Mouse (Mus musculus) thymus, postnatal 25 days (tissue): ENCODE measurements around the gene Samd4.

Experiments
- DNase-seq: peaks from one replicate; pipeline ENCODE4 v3.0.0; 2022

Samd4 gene

GRCm38 (mm10) chr14:46882431-46883067 is at the start of gene Samd4:
TSS of gene Samd4 (plus strand) at chr14:46882854.
- peak; percentile 13 for DNase-seq

DNA sequence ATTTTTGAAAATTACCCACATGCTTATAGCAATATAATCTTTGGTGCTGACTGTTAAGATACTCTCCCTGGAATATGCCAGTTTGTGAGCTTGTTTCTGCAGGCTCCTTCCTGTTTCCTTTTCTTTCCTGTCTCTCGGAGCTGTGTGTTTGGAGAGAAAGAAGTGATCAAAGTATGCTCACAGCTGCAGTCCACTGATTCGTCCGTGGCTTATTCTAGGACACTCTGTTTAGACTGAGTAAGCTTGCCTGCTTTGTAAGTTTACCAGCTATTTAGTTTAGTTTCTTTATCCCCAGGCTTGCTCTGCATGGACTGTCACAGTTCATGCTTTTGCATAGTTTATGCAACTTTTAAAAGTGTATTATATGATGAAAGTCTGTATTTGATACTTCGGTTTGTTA is 43.3 kb upstream of the Samd4 start:
- no peak for DNase-seq

DNA sequence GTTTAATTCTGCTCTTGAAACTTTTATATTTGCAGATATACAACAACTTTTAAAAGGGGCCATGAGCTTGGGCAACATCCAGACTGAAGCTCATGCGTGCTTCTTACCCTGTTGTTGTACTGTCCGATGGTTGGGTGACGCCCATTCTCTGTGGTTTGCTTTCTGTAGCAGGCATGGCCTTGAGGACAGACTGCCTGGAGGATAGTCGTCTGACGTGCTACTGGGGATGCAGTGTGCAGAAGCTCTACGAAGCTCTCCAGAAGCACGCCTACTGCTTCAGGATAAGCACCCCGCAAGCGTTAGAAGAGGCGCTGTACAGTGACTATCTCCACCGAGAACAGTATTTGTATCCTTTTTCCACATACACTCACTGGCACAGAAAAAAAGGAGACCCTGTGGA is 36.9 kb upstream of the Samd4 start:
- no peak for DNase-seq

- DNase-seq: no peak
Observed at GRCm38 (mm10) chr14:46848063-46848590, 34.5 kb upstream of the Samd4 start.

DNA sequence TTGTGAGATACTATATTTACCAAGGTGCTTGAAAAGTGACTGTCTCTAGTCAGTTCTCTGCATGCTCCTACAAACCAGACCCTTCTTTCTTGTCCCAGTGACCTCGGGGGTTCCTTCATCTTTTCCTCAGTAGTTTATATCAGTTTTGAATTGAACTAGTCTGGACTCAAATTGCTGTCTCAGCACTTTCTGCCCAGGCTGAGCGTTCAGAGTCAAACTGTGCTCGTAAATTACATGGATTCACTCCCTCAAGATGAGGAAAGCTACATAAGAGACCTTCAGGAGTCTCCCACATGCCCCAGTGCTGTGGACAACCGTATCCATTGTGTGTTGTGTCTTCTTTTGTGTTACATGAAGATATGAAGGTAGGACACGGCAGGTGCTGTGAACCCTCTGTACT is 33.9 kb upstream of the Samd4 start:
- DNase-seq: no peak

DNA sequence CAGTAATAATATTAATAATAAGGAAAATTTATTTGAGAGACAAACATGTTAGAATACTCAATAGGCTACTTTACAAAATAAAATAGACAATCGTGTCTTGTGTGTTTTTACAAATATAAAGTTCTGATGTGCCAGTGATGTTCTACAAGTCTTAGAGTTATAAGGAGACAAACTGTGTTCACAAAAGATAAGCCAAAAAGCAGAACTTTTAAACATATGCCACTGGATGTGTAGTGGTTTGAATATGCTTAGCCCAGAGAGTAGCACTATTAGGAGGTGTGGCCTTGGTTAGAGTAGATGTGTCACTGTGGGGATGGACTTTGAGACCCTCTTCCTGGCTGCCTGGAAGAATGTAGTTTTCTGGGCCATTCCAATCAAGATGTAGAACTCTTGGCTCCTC is 32.9 kb upstream of the Samd4 start:
- DNase-seq: no peak

DNA sequence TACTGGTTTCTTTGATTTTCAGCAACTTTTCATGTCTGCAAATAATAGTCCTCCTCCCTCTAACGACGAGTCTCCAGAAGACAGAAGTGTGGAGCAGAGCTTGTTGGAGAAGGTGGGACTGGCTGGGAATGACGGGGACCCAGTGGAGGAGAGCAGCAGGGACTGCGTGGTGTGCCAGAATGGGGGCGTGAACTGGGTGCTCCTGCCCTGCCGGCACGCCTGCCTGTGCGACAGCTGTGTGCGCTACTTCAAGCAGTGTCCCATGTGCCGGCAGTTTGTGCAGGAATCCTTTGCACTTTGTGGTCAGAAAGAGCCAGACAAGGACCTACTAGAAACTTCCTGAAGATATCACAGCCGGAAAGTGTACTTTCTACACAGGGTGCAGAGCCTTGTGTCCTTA is 29.0 kb upstream of the Samd4 start:
- no peak for DNase-seq

DNA sequence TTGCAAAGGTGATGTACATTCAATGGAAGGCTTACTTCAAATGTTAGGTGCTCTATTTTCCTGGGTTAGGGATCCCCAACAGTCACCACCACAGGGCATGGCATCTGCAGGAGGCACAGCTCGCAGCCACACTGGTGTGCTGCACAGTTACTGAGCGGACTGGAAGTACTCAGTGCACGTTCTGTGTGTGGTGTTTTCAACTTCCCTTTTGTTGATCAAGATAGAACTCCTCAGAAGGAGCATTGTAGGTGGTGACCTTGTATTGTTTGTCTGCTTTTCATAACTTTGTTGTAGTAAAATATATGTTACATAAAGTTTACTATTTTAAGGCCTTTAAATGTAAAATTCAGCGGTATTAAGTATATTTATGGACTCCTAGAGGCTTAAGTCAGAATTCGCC is 19.7 kb upstream of the Samd4 start:
- no peak for DNase-seq

DNA sequence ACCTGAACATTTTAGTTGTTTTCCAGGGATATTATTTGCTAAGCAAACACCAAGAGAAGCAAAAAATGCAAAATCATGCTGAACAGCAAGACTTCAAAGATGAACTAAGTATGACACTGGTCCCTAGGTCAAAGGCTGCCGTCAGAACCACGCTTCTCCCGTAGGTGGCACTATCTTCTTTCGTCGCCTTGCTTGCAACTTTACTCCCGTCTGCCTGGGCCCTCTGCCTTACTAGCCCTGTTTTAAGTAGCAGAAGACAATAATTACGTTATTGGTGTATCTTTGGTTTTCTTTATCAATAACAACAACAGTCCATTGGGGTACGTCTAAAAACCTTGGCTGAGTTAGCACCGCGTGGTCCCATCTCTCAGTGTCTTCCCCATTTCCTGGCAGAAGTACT is 1.7 kb upstream of the Samd4 start:
- DNase-seq: peak; percentile 64

DNA sequence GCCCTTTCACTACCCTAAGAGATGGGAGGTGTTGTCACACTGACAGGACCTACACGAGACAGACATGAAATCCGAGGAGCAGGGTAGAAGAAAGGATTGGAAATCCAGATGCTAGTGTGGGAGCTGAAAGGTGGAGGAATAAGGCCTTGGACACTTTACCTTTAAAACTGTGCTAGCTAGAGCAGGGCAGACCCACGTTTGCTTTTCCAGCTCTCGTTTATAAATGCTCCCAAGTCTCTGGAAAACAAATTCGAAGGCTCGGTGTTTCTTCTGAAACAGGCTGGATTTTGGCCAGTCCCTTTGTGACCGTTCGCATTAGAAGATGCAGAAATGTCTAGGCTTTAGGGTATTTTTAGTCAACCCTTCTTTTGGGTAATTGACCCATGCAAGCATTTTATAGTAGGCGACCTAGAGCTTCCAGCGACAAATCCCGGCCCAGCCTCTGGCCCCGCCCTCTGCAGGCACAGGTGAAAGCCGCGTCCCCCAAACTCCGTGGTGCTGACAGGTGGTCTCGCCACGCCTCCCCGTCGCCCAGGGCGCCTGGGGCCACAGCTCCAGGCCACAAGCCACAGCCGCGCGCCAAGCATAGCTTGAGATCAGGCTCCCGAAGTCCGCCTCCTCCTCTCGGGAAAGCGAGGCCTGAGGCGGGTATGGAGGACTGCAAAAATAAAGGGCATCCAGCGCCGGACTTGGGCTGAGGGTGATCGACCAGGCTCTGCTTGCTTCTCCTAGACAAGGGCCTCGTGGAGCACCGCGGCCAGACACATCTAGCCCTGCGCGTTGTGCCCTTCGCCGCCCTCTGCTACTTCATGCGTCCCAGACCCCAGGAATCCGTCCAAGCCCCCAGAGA is 848 bp upstream of the Samd4 start:
- no peak for DNase-seq

DNA sequence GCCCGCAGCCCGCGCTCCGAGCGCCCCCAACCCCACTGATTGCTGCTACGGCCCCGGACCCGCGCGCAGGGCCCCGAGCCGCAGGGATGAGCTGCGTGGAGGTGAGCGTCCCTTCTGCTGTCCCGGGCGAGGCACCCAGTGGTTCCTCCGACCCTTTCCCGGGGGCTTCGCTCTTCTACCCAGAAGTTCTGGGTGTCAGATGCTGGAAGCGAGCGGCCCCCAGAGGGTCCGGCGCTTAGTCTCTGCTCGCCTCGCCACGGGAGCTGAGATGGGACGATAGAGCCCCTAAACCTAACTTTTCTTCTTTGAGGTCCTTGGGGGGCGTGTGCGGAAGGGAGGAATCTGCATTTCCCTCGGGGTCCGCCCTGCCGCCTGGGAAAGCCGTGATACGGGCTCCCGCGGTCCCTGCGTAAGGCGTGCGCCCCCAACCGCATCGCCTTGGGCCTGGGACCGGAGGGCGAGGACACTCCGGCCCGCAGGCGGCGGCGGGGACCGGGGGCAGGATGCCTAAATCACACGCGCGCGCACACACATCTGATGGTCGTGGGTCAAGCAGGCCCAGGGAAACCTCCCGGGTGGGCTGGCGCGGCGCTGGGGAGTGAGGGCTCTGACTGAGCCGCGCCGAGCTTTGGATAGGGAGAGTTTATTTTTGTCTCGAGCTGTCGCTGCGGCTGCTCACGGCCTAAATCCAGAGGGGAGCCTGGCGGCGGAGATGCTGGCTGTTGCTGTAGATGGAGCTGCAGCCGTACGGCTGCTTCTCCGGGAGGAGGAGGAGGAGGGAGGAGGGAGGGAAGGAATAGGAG is 615 bp downstream of the Samd4 start:
- peak; percentile 4 for DNase-seq

- DNase-seq: peak; percentile 14
Observed at GRCm38 (mm10) chr14:46883871-46884441, 1.3 kb downstream of the Samd4 start.

DNA sequence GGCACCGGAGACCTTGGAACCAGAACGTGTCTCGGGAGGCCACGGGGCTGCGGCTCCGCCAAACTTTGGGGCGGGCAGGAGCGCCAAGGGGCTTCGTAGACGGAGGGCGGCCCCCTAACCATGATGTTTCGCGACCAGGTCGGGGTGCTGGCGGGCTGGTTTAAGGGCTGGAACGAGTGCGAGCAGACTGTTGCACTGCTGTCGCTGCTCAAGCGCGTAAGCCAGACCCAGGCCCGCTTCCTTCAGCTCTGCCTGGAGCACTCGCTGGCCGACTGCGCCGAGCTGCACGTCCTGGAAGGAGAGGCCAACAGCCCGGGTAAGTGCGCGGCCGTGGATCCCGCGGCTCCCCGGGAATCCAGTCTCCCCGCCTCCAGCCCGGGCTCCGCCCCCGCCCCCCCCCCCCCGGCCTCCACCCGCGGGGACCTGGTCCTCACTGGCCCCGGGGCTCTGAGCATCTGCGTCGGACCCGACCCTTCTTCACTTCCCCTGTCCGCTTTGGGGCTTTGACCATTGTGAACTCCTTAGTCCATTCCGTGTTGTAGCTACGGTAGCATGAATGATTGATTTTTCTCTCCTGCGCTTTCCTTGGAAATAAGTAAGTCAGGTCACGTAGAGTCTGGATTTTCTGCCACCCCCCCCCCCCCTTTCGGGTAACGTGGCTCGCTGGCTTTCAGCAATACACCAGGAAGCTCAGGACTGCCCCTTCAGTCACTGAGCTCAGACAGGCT is 2.2 kb downstream of the Samd4 start:
- peak; percentile 33 for DNase-seq

GRCm38 (mm10) chr14:46885429-46885755 is 2.7 kb downstream of the Samd4 start:
- no peak for DNase-seq

DNA sequence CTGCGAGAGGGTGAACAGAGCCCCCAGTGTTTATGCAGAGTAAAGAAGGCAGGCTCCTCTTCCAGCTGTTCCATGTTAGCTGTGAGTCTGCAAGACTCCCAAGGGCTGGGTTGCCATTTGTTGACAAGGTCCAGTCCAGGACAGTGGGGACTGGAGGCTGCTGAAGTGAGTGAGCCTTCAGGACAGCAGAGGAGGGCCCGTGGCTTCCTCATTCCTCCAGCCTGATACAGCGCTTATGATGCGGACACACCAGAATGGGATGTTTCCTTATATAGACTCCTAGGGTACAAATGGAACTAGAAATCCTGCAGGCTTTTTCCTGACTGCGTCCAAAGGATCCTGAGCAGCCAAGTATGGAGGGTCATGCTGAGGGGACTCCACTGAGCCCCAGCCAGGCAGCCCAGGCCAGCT is 3.2 kb downstream of the Samd4 start:
- no peak for DNase-seq

DNA sequence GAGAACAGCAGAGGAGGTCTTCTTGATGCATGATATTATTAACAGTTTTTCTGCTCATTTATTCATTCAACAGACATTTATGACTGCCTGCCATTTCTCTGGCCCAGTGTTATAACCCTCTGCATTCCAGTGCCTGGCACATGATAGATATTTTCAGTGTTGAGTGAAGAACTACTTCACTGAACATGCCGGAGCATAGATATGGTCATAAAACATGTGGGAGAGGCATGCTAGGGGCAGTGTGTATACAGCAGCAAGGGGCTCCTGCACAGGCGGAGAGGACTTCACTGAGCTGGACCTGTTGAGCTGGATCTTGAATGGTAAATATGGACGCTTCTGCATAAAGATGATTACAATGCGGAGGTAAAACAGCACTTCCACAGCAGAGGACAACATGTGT is 6.4 kb downstream of the Samd4 start:
- no peak for DNase-seq

DNA sequence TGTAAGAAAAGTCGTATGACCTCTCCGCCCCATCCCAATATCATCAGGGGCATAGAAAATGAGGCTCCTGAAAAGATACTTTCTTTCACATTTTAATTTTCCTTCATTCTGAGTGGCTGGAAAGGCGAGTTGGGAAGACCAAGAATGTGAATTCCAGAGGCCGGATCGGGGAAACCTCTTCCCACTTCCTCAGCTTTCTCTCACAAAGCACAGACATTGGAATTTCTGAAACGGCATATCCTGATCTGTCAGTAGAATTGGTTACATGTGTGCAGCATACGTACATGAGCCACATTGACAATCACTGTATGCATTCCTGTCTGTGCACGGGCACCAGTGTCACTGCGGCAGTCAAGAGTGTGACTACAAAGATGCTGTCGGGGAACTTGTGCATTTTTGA is 11.3 kb downstream of the Samd4 start:
- no peak for DNase-seq

GRCm38 (mm10) chr14:46897953-46898352 is 15.3 kb downstream of the Samd4 start:
- DNase-seq: no peak

- DNase-seq: no peak
Observed at GRCm38 (mm10) chr14:46898626-46899025, 16.0 kb downstream of the Samd4 start.

DNA sequence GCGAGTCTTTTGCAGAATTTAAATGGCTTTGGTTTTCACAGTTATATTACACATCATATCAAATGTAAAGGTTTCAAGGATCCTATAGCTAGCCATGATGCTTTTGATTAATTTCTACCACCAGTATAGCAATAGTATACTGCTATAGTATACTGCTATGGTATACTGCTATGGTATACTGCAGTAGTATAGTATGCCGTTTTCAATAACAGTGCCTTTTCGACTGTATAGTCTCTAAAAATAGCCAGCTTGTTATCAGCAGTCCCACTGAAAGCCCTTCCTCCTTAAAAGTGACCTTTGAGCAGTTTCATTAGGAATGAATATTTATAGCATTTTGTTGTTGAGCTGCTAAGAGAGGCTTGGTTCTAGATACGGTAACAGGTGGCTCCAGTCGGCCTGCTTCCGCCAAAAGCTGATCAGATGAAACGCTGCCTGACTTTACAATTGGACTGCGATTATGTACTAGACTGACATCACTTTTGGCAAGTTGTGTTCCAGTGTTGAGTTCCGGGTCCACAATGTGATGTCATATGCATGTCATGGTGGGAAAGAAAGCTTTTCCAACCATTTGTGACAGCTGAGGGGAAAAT is 19.9 kb downstream of the Samd4 start:
- no peak for DNase-seq

DNA sequence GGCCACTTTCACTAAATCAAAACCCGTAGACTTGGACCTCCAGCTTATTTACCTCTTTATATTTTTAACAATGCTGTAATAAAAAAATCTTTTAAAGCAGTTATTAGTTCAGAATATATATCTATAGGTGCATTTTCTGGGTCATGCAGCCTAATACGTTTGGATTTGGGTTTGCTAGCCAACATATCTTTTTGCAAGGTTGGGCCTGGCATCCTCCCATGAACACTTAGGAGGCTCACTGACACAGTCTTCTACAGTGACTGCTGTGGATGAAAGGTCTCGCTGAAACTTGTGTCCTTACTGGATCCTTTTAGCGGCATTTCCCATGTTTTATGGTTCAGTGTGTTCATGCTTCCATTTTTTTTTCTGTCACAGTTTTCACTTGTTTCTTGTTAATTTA is 21.6 kb downstream of the Samd4 start:
- no peak for DNase-seq

DNA sequence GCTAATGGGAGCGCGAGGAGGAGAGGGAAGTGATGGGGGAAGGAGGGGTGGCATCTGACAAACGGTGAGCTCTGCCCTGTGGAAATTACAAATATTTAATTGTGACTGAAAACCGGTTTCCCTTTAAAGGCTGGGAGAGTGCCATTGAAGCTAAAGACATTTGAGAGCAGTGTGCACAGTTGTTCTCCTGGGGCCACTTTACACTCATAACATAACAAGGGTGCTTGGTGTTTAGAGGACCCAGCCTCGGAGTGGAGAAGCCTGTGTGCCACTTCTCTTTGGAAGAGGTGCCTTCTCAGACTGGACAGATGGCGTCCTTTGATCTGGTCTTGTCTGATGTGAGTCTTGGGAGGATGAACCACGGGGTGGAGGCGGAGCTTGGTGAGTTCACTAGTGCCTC is 26.2 kb downstream of the Samd4 start:
- DNase-seq: no peak
